Comparison of ENCODE assay signal across 12 mouse cellular contexts in the genomic region with DNA sequence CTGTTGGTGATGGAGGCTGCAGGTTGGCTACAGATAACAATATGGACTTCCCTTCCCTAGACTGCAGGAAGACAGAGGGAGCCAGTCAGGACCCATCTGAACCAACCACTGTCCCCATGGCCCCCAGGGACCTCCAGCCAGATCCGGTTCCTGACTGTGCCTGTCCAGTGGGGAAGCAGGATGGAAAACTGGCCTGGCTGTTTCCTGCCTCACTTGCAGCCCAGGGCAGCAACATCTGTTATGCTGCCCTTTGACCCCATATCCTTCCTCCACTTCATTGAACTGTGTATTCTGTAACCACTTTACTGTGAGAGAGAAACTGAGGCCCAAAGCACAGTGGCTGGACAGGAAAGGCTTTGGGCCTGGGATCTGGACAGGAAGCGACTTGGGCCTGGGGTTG. TPM values are rescaled to one million over a fixed set of nuclear protein-coding genes. Genes with fewer than 3 reads are reported as not detected.
DNase-seq lines count a peak whose midpoint lies in the region; ATAC-seq and TF ChIP-seq lines count a peak whose summit lies in the region.
"Had no signal": no experiment of that assay in that cellular context is flagged by ENCODE, and none has a peak within 500 bp of the region (broad histone marks: within the 10 kb centered on the region; RNA-seq: fewer than 3 reads in every experiment).

No protein-coding gene starts in this region.

- H3K4me3 ChIP-seq in lung, postnatal 0 days (ENCODE audit: low read depth, low read length) = no peak overlapping the region
- H3K4me3 ChIP-seq in embryonic facial prominence, embryonic 13.5 days = no peak overlapping the region
- H3K4me3 ChIP-seq in stomach, embryonic 16.5 days (replicated peaks; ENCODE audit: low read length) = no peak overlapping the region

- no peaks in the 10 kb centered on the region; the same call in 1 of the 2 replicates for H3K4me1 ChIP-seq in lung, postnatal 0 days (ENCODE audit: insufficient read depth, low read depth, low read length)
- H3K4me1 ChIP-seq in embryonic facial prominence, embryonic 13.5 days = 0 out of 2 replicates have a peak, but pooled peaks cover 2% of the 10 kb centered on the region
- 0 out of 2 replicates have a peak, but pooled peaks cover 3% of the 10 kb centered on the region for H3K4me1 ChIP-seq in stomach, embryonic 16.5 days (ENCODE audit: control insufficient read depth, insufficient read depth, low read length)

- no peaks in the 10 kb centered on the region for H3K36me3 ChIP-seq in lung, postnatal 0 days (ENCODE audit: insufficient read depth, low read length)
- no peaks in the 10 kb centered on the region for H3K36me3 ChIP-seq in embryonic facial prominence, embryonic 13.5 days
- H3K36me3 ChIP-seq in stomach, embryonic 16.5 days (ENCODE audit: control insufficient read depth, insufficient read depth, low read length) = no peaks in the 10 kb centered on the region

- no peak overlapping the region for H3K9ac ChIP-seq in lung, postnatal 0 days (replicated peaks; ENCODE audit: low read depth)
- H3K9ac ChIP-seq in embryonic facial prominence, embryonic 13.5 days = no peak overlapping the region
- H3K9ac ChIP-seq in stomach, embryonic 16.5 days (ENCODE audit: low read length) = no peak overlapping the region

- WGBS in lung, postnatal 0 days = 79% methylated on average over 2 of the region's 2 CpGs
- 34% methylated on average over 2 of the region's 2 CpGs for WGBS in embryonic facial prominence, embryonic 13.5 days
- 72% methylated on average over 2 of the region's 2 CpGs for WGBS in stomach, embryonic 16.5 days

- H3K27me3 ChIP-seq in lung, postnatal 0 days (replicated peaks; ENCODE audit: insufficient read depth, low read length) = no peaks in the 10 kb centered on the region
- no peaks in the 10 kb centered on the region for H3K27me3 ChIP-seq in embryonic facial prominence, embryonic 13.5 days
- no peaks in the 10 kb centered on the region for H3K27me3 ChIP-seq in stomach, embryonic 16.5 days (ENCODE audit: control insufficient read depth, insufficient read depth, low read length)

- ATAC-seq in lung, postnatal 0 days = no peak
- ATAC-seq in embryonic facial prominence, embryonic 13.5 days (ENCODE audit: insufficient number of reproducible peaks, insufficient read depth, low FRiP score, low TSS enrichment, low read depth) = no peak
- ATAC-seq in stomach, embryonic 16.5 days (ENCODE audit: insufficient read depth, low FRiP score) = no peak
- no peak for ATAC-seq in granulocyte monocyte progenitor cell, adult 5-6 weeks (replicated peaks; ENCODE audit: poor library complexity, severe bottlenecking)

- peak; percentile 44 for DNase-seq in lung, postnatal 0 days (ENCODE audit: low spot score)
- no peak for DNase-seq in lung, adult 18-20 months
- DNase-seq in kidney, adult 9 months = peak; percentile 65
- DNase-seq in thymus, postnatal 10 days (ENCODE audit: low spot score in 2 of 2) = no peak
- DNase-seq: layer of hippocampus, postnatal 36 days; right cerebral cortex, adult 18-20 months; thymus, adult 2 months had no signal

- no peak overlapping the region for H3K4me2 ChIP-seq in lung, postnatal 0 days (replicated peaks; ENCODE audit: low read depth, low read length)
- H3K4me2 ChIP-seq in embryonic facial prominence, embryonic 13.5 days = no peak overlapping the region
- H3K4me2 ChIP-seq in stomach, embryonic 16.5 days (ENCODE audit: low read depth, low read length) = no peak overlapping the region

- TF ChIP-seq CTCF in lung, postnatal 0 days (IDR thresholded peaks at IDR 0.05) = no peak

- no peaks in the 10 kb centered on the region for H3K9me3 ChIP-seq in lung, postnatal 0 days (ENCODE audit: low read length)
- H3K9me3 ChIP-seq in embryonic facial prominence, embryonic 13.5 days = no peaks in the 10 kb centered on the region
- no peaks in the 10 kb centered on the region for H3K9me3 ChIP-seq in stomach, embryonic 16.5 days (replicated peaks; ENCODE audit: control insufficient read depth, low read length)

- 0 out of 2 replicates have a peak overlapping the region, but pooled peaks have one; percentile 47 for H3K27ac ChIP-seq in lung, postnatal 0 days (ENCODE audit: low read length)
- peak overlapping the region; percentile 11; the same call in 1 of the 2 replicates for H3K27ac ChIP-seq in embryonic facial prominence, embryonic 13.5 days
- peak overlapping the region; percentile 44; the same call in 1 of the 2 replicates for H3K27ac ChIP-seq in stomach, embryonic 16.5 days (ENCODE audit: low read length)

- 0 out of 2 replicates have a peak, but pooled peaks have one; percentile 23 for TF ChIP-seq EP300 in lung, postnatal 0 days (IDR thresholded peaks at IDR 0.05)

RNA-seq across cellular contexts. Expression of a gene that starts 3.5 kb away (rescaled TPM):
- 585 and 648 TPM in 2 replicates for polyA plus RNA-seq in lung, postnatal 0 days (2015; fragmentation: Nextera tagmentation; extraction: Ambion mirVana)
- 622 and 634 TPM in 2 replicates for polyA plus RNA-seq in embryonic facial prominence, embryonic 13.5 days (2015; fragmentation: Nextera tagmentation; extraction: Ambion mirVana)
- 617 and 647 TPM in 2 replicates for polyA plus RNA-seq in stomach, embryonic 16.5 days (2015; fragmentation: Nextera tagmentation; extraction: Ambion mirVana)
- total RNA-seq in granulocyte monocyte progenitor cell, adult 5-6 weeks (2014; fragmentation: Nextera tagmentation) = 35.0 and 39.9 TPM in 2 replicates
- total RNA-seq in granulocyte monocyte progenitor cell, adult 5-6 weeks (2017) = 54.2 and 60.5 TPM in 2 replicates

RNA-seq across cellular contexts. Expression of a gene that starts 24.4 kb away (rescaled TPM):
- polyA plus RNA-seq in lung, postnatal 0 days (2015; fragmentation: Nextera tagmentation; extraction: Ambion mirVana) = not detected in 2 replicates
- 0.03 TPM in 2 replicates for polyA plus RNA-seq in embryonic facial prominence, embryonic 13.5 days (2015; fragmentation: Nextera tagmentation; extraction: Ambion mirVana)
- polyA plus RNA-seq in stomach, embryonic 16.5 days (2015; fragmentation: Nextera tagmentation; extraction: Ambion mirVana) = 0.06 TPM in 1 of 2 replicates, not detected in the other
- total RNA-seq in granulocyte monocyte progenitor cell, adult 5-6 weeks (2014; fragmentation: Nextera tagmentation) = not detected in 2 replicates
- total RNA-seq in granulocyte monocyte progenitor cell, adult 5-6 weeks (2017) = not detected in 2 replicates
- total RNA-seq: heart, adult 18-20 months; layer of hippocampus, postnatal 36 days had no signal
- polyA plus RNA-seq: brain, embryonic 14.5 days had no signal

RNA-seq across cellular contexts. Expression of a gene that starts 29.7 kb away (rescaled TPM):
- polyA plus RNA-seq in lung, postnatal 0 days (2015; fragmentation: Nextera tagmentation; extraction: Ambion mirVana) = 67.3 and 68.0 TPM in 2 replicates
- polyA plus RNA-seq in embryonic facial prominence, embryonic 13.5 days (2015; fragmentation: Nextera tagmentation; extraction: Ambion mirVana) = 132 and 142 TPM in 2 replicates
- polyA plus RNA-seq in stomach, embryonic 16.5 days (2015; fragmentation: Nextera tagmentation; extraction: Ambion mirVana) = 127 and 155 TPM in 2 replicates
- 38.9 and 39.9 TPM in 2 replicates for total RNA-seq in granulocyte monocyte progenitor cell, adult 5-6 weeks (2014; fragmentation: Nextera tagmentation)
- total RNA-seq in granulocyte monocyte progenitor cell, adult 5-6 weeks (2017) = 320 and 344 TPM in 2 replicates

RNA-seq across cellular contexts. Expression of a gene that starts 48.3 kb away (rescaled TPM):
- not detected in 2 replicates for polyA plus RNA-seq in lung, postnatal 0 days (2015; fragmentation: Nextera tagmentation; extraction: Ambion mirVana)
- polyA plus RNA-seq in embryonic facial prominence, embryonic 13.5 days (2015; fragmentation: Nextera tagmentation; extraction: Ambion mirVana) = 0.11 TPM in 1 of 2 replicates, not detected in the other
- 0.03 TPM in 1 of 2 replicates, not detected in the other for polyA plus RNA-seq in stomach, embryonic 16.5 days (2015; fragmentation: Nextera tagmentation; extraction: Ambion mirVana)
- total RNA-seq in granulocyte monocyte progenitor cell, adult 5-6 weeks (2014; fragmentation: Nextera tagmentation) = not detected in 2 replicates
- not detected in 2 replicates for total RNA-seq in granulocyte monocyte progenitor cell, adult 5-6 weeks (2017)
- total RNA-seq: heart, adult 18-20 months; layer of hippocampus, postnatal 36 days had no signal
- polyA plus RNA-seq: brain, embryonic 14.5 days; thymus, adult 2 months had no signal

RNA-seq across cellular contexts. Expression of a gene that starts 58.2 kb away (rescaled TPM):
- polyA plus RNA-seq in lung, postnatal 0 days (2015; fragmentation: Nextera tagmentation; extraction: Ambion mirVana) = 0.46 and 0.78 TPM in 2 replicates
- polyA plus RNA-seq in embryonic facial prominence, embryonic 13.5 days (2015; fragmentation: Nextera tagmentation; extraction: Ambion mirVana) = not detected in 2 replicates
- 1.4 and 2.0 TPM in 2 replicates for polyA plus RNA-seq in stomach, embryonic 16.5 days (2015; fragmentation: Nextera tagmentation; extraction: Ambion mirVana)
- total RNA-seq in granulocyte monocyte progenitor cell, adult 5-6 weeks (2014; fragmentation: Nextera tagmentation) = 6.2 and 14.0 TPM in 2 replicates
- 2.6 and 3.1 TPM in 2 replicates for total RNA-seq in granulocyte monocyte progenitor cell, adult 5-6 weeks (2017)
- total RNA-seq: layer of hippocampus, postnatal 36 days had no signal

Comparison
In these comparisons a context has a peak if more than half of its experiments do, and no peak if none do; other contexts are left out.
1. DNase-seq: peak in lung, postnatal 0 days (single experiment) and kidney, adult 9 months (single experiment); none in lung, adult 18-20 months (0 of 2) and thymus, postnatal 10 days (0 of 2).
2. Peak in every context shown above with its lines, with median percentiles within 50 percentile points of each other: H3K27ac ChIP-seq.